In the genomic region with DNA sequence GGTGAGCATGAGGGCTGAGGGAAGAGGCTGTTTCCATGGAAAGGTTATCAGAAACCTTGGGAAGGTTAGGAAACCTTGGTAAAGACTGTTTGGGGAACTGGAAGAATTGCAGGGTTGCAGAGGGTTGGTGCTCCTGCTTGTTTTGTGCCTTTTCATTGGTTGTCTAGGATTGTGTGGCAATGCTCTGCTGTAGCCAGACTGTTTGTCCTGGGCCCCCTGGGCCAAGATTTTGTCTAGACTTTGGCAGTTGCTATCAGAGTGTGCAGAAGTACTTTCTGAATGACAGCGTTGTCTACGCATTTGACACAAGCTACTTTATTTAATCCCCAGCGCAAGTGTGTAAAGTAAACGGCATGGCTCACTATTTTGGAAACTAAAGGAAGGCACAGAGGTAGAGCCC, we compare ENCODE assay signal across 21 mouse cellular contexts. TPM values are rescaled to one million over a fixed set of nuclear protein-coding genes. Genes with fewer than 3 reads are reported as not detected.
DNase-seq lines count a peak whose midpoint lies in the region; ATAC-seq and TF ChIP-seq lines count a peak whose summit lies in the region.
"Had no signal": no experiment of that assay in that cellular context is flagged by ENCODE, and none has a peak within 500 bp of the region (broad histone marks: within the 10 kb centered on the region; RNA-seq: fewer than 3 reads in every experiment).

No protein-coding gene starts in this region.

- no peak overlapping the region for H3K4me2 ChIP-seq in hindbrain, embryonic 14.5 days (replicated peaks)
- no peak overlapping the region for H3K4me2 ChIP-seq in liver, embryonic 14.5 days (ENCODE audit: low read depth)
- H3K4me2 ChIP-seq: forebrain, embryonic 15.5 days had no signal

- 0 out of 2 replicates have a peak, but pooled peaks cover 3% of the 10 kb centered on the region for H3K27me3 ChIP-seq in hindbrain, embryonic 10.5 days (ENCODE audit: insufficient read depth, poor library complexity, severe bottlenecking)
- H3K27me3 ChIP-seq in hindbrain, embryonic 14.5 days (ENCODE audit: control insufficient read depth, insufficient read depth, low read length), result no peaks in the 10 kb centered on the region
- no peaks in the 10 kb centered on the region for H3K27me3 ChIP-seq in liver, embryonic 14.5 days (ENCODE audit: control insufficient read depth, insufficient read depth, low read length)
- H3K27me3 ChIP-seq: CH12.LX had no signal

- peak overlapping the region; percentile 45; the same call in 1 of the 2 replicates for H3K27ac ChIP-seq in hindbrain, embryonic 10.5 days
- H3K27ac ChIP-seq in hindbrain, embryonic 14.5 days, result no peak overlapping the region
- no peak overlapping the region for H3K27ac ChIP-seq in liver, embryonic 14.5 days
- H3K27ac ChIP-seq: embryonic facial prominence, embryonic 10.5 days; forebrain, embryonic 15.5 days; heart, adult 2 months; hindbrain, postnatal 0 days had no signal

- TF ChIP-seq EP300 in liver, embryonic 14.5 days (IDR thresholded peaks at IDR 0.05; ENCODE audit: low read depth), result no peak

- peaks cover 62% of the 10 kb centered on the region for H3K4me1 ChIP-seq in hindbrain, embryonic 10.5 days (replicated peaks)
- H3K4me1 ChIP-seq in hindbrain, embryonic 14.5 days (replicated peaks; ENCODE audit: control insufficient read depth, insufficient read depth, low read length), result peaks cover 25% of the 10 kb centered on the region
- H3K4me1 ChIP-seq in liver, embryonic 14.5 days (replicated peaks; ENCODE audit: control insufficient read depth in 2 of 2, insufficient read depth in 2 of 2, low read length in 1 of 2), result peaks cover 0 to 32% of the 10 kb centered on the region in 2 experiments; a peak in 3 of 4 replicates

- no peak for TF ChIP-seq CTCF in liver, embryonic 14.5 days (IDR thresholded peaks at IDR 0.05; ENCODE audit: low read depth)

- ATAC-seq in hindbrain, embryonic 14.5 days (ENCODE audit: low FRiP score), result no peak
- peak; percentile 57; the same call in 1 of the 2 replicates for ATAC-seq in liver, embryonic 14.5 days (ENCODE audit: insufficient read depth)
- ATAC-seq in erythroblast, adult 5-6 weeks (replicated peaks; ENCODE audit: low FRiP score, poor library complexity, severe bottlenecking), result no peak
- ATAC-seq: forebrain, embryonic 15.5 days; hindbrain, postnatal 0 days; midbrain, embryonic 16.5 days had no signal

- H3K9me3 ChIP-seq in hindbrain, embryonic 10.5 days, result no peaks in the 10 kb centered on the region
- H3K9me3 ChIP-seq in hindbrain, embryonic 14.5 days (ENCODE audit: control insufficient read depth, low read length), result no peaks in the 10 kb centered on the region
- H3K9me3 ChIP-seq in liver, embryonic 14.5 days (ENCODE audit: control insufficient read depth, low read length), result no peaks in the 10 kb centered on the region
- H3K9me3 ChIP-seq: embryonic facial prominence, embryonic 10.5 days; forebrain, embryonic 15.5 days had no signal

- DNase-seq in heart, adult 11 months, result peak; percentile 74
- DNase-seq in heart, postnatal 4 days, result no peak
- DNase-seq in hindbrain, embryonic 10.5 days (ENCODE audit: low spot score), result no peak
- DNase-seq in hindbrain, embryonic 14.5 days (ENCODE audit: low spot score), result no peak
- peak in 1 of 3 experiments; percentile 22 for DNase-seq in liver, embryonic 14.5 days (ENCODE audit: low read depth in 3 of 3, low spot score in 3 of 3)
- no peak for DNase-seq in layer of hippocampus, postnatal 36 days
- DNase-seq: adrenal gland, postnatal 14 days; cerebellum, adult 2 months; kidney, adult 8-10 months; kidney, postnatal 4 days; lung, postnatal 10 days; thymus, adult 2 months had no signal

- H3K4me3 ChIP-seq in hindbrain, embryonic 10.5 days, result no peak overlapping the region
- no peak overlapping the region for H3K4me3 ChIP-seq in hindbrain, embryonic 14.5 days (replicated peaks; ENCODE audit: low read length)
- no peak overlapping the region for H3K4me3 ChIP-seq in liver, embryonic 14.5 days (ENCODE audit: insufficient read depth in 1 of 2, low read depth in 2 of 2, low read length in 2 of 2)
- H3K4me3 ChIP-seq: embryonic facial prominence, embryonic 10.5 days; erythroblast, embryonic 14.5 days; forebrain, embryonic 15.5 days; heart, adult 2 months; megakaryocyte, embryonic 14.5 days had no signal

- no peaks in the 10 kb centered on the region for H3K36me3 ChIP-seq in hindbrain, embryonic 10.5 days
- H3K36me3 ChIP-seq in hindbrain, embryonic 14.5 days (replicated peaks; ENCODE audit: control insufficient read depth, insufficient read depth), result no peaks in the 10 kb centered on the region
- no peaks in the 10 kb centered on the region for H3K36me3 ChIP-seq in liver, embryonic 14.5 days (replicated peaks; ENCODE audit: control insufficient read depth, insufficient read depth, low read depth)
- H3K36me3 ChIP-seq: embryonic facial prominence, embryonic 10.5 days; forebrain, embryonic 15.5 days had no signal

- 92% methylated on average over 4 of the region's 4 CpGs for WGBS in hindbrain, embryonic 10.5 days
- WGBS in hindbrain, embryonic 14.5 days, result 80% methylated on average over 4 of the region's 4 CpGs
- 34% methylated on average over 4 of the region's 4 CpGs for WGBS in liver, embryonic 14.5 days (ENCODE audit: insufficient replicate concordance)

- no peak overlapping the region for H3K9ac ChIP-seq in hindbrain, embryonic 14.5 days
- H3K9ac ChIP-seq in liver, embryonic 14.5 days (replicated peaks), result no peak overlapping the region
- H3K9ac ChIP-seq: forebrain, embryonic 15.5 days had no signal

RNA-seq across cellular contexts. Expression of a gene that starts 33.6 kb away (rescaled TPM):
- 10 to 100 TPM; 44.6 to 49.1 TPM for total RNA-seq in heart, postnatal 4 days (2021)
- 13.0 TPM in 2 replicates for polyA plus RNA-seq in hindbrain, embryonic 10.5 days (2016; fragmentation: Nextera tagmentation; extraction: Ambion mirVana)
- polyA plus RNA-seq in hindbrain, embryonic 14.5 days (2014; fragmentation: Nextera tagmentation; extraction: Ambion mirVana), result 13.1 and 13.6 TPM in 2 replicates
- polyA plus RNA-seq in liver, embryonic 14.5 days (2012; rRNA removed), result 2.9 and 3.0 TPM in 2 replicates
- polyA plus RNA-seq in liver, embryonic 14.5 days (2014; fragmentation: Nextera tagmentation; extraction: Ambion mirVana), result 3.9 and 4.2 TPM in 2 replicates
- total RNA-seq in layer of hippocampus, postnatal 36 days (2021), result 10 to 100 TPM; 32.7 to 34.3 TPM
- 0.84 and 1.2 TPM in 2 replicates for total RNA-seq in erythroblast, adult 5-6 weeks (2015; ENCODE audit: low replicate concordance)
- total RNA-seq in erythroblast, adult 5-6 weeks (2017; ENCODE audit: low replicate concordance), result 0.42 and 0.51 TPM in 2 replicates

Comparison
In these comparisons a context has a peak if more than half of its experiments do, and no peak if none do; other contexts are left out.
1. RNA of a gene that starts 33.6 kb away (total RNA-seq): 44.6 to 49.1 TPM in heart, postnatal 4 days and 32.7 to 34.3 TPM in layer of hippocampus, postnatal 36 days; 0.42 to 1.2 TPM in erythroblast, adult 5-6 weeks; every median in the first group is over 10 times any median in the second.